Mouse (Mus musculus) liver, adult 2 months (tissue): ENCODE results near the gene Fosl1.

Experiments used
- CTCF ChIP-seq: fragments of 200-500 bp; IDR thresholded peaks from 2 replicates; pipeline ENCODE4 v1.5.1; 2011; ENCODE audit warnings: low read depth, low read length, control low read depth
- POLR2A ChIP-seq: fragments of 200-500 bp; IDR thresholded peaks from 2 replicates; pipeline ENCODE4 v1.6.1; 2011; ENCODE audit warnings: low read length, control low read depth; ENCODE audit not compliant: insufficient read depth; ENCODE audit errors: extremely low read depth

DNA sequence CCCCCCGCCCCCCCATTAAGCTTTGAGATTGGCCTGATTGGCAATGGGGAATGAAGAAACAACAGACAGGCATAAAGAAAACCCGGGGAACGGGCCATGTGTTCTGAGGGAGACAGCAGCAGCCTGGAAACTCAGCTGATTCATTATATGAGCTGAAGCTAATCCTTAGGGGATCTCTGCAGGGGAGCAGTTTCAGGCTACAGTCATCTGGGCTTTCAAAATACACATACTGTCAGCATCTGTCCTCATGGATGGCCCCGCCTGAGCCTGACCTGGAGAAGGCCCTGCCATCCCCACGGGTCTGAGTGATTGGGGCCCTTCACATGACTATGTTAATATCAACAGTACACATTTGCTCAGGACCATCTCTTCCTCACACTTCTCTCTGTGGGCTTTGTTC is 24.5 kb downstream of the Fosl1 start:
- TF ChIP-seq CTCF, result no peak
- TF ChIP-seq POLR2A, result no peak
